Mouse (Mus musculus) liver, adult 2 months (tissue): ENCODE results near the gene Ryr3.

ENCODE experiments used
- CTCF ChIP-seq: fragments of 200-500 bp; IDR thresholded peaks from 2 replicates; pipeline ENCODE4 v1.5.1; 2011; ENCODE audit warnings: low read depth, low read length, control low read depth
- POLR2A ChIP-seq: fragments of 200-500 bp; IDR thresholded peaks from 2 replicates; pipeline ENCODE4 v1.6.1; 2011; ENCODE audit warnings: low read length, control low read depth; ENCODE audit not compliant: insufficient read depth; ENCODE audit errors: extremely low read depth

DNA sequence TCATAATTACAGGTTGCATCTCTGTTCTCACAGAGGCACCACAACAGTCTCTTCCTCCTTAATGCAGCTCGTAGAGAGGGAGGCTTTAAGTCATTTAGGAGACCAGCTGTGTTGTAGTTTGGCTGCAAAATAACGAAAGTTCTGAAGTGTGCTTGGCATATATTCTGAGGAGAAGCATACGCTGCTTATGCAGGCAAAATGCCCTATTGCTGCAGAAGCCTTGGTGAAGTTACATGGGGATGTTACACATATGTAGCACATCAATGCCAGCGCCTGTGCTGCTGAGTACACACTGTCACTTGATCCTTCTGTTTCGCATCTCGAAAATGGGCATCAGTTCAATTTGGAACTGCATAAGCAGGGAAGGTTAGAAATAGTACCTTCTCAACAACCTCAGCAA lies 112.3 kb downstream of the Ryr3 start:
- no peak for TF ChIP-seq POLR2A
- TF ChIP-seq CTCF: no peak
